Mouse (Mus musculus) MEL (cell line): ENCODE measurements at regions not wholly inside any gene's neighbourhood (a gene's known extent, or its start where the extent isn't known, plus 50 kb on each side); places are given as distances from the start of the nearest gene placed in this dataset.

ENCODE experiments used
- DNase-seq: peaks from one replicate; pipeline ENCODE4 v3.0.0; 2011; ENCODE audit warnings: low read depth, low spot score
- H3K27ac ChIP-seq: 2 replicates; pipeline ENCODE4 v1.5.1; 2012; ENCODE audit warnings: low read depth, mild to moderate bottlenecking, control low read depth, low read length, moderate library complexity; ENCODE audit not compliant: control insufficient read depth
- H3K27me3 ChIP-seq, 2 experiments: fragments of 150-350 bp in 1 of 2; sonication (generic) in 1 of 2; 2 replicates each; pipeline ENCODE4 v1.6.1; 2012; ENCODE audit warnings: low read length in 2 of 2, mild to moderate bottlenecking in 2 of 2, improper control_type of control experiment in 1 of 2, moderate library complexity in 1 of 2; ENCODE audit not compliant: insufficient read depth in 2 of 2, control insufficient read depth in 1 of 2
- H3K36me3 ChIP-seq, 2 experiments: 2 replicates each; pipeline ENCODE4 v1.6.1; 2012 to 2014; ENCODE audit warnings: low read length in 2 of 2, improper control_type of control experiment in 1 of 2, inconsistent platforms in 1 of 2, mild to moderate bottlenecking in 1 of 2; ENCODE audit not compliant: insufficient read depth in 2 of 2, control insufficient read depth in 1 of 2
- H3K4me1 ChIP-seq, 2 experiments: fragments of 150-350 bp in 1 of 2; sonication (generic) in 1 of 2; 2 replicates each; pipeline ENCODE4 v1.6.1; 2012; ENCODE audit warnings: low read length in 2 of 2, improper control_type of control experiment in 1 of 2, mild to moderate bottlenecking in 1 of 2; ENCODE audit not compliant: insufficient read depth in 2 of 2, control insufficient read depth in 1 of 2
- H3K4me3 ChIP-seq, 2 experiments: fragments of 150-350 bp in 1 of 2; sonication (generic) in 1 of 2; 2 replicates each; pipeline ENCODE4 v1.5.1; 2012; ENCODE audit warnings: low read depth in 2 of 2, low read length in 2 of 2, mild to moderate bottlenecking in 2 of 2, moderate library complexity in 2 of 2, control low read depth in 1 of 2, improper control_type of control experiment in 1 of 2; ENCODE audit not compliant: control insufficient read depth in 1 of 2, insufficient read depth in 1 of 2
- H3K79me2 ChIP-seq: 2 replicates; pipeline ENCODE4 v1.6.1; 2012; ENCODE audit warnings: mild to moderate bottlenecking, low read length, moderate library complexity; ENCODE audit not compliant: control insufficient read depth, poor library complexity, insufficient read depth
- H3K9ac ChIP-seq: 2 replicates; pipeline ENCODE4 v1.6.1; 2012; ENCODE audit warnings: low read depth, mild to moderate bottlenecking, control low read depth, low read length, moderate library complexity; ENCODE audit not compliant: control insufficient read depth, poor library complexity, severe bottlenecking
- H3K9me3 ChIP-seq: fragments of 150-350 bp; sonication (generic); replicated peaks from 2 replicates; pipeline ENCODE4 v1.6.1; 2012; ENCODE audit warnings: mild to moderate bottlenecking, low read length, improper control_type of control experiment, moderate library complexity; ENCODE audit not compliant: insufficient read depth
- BHLHE40 ChIP-seq: IDR thresholded peaks from 2 replicates; pipeline ENCODE4 v1.6.1; 2012; ENCODE audit warnings: low read depth, mild to moderate bottlenecking, inconsistent platforms, low read length, improper control_type of control experiment, borderline replicate concordance
- E2F4 ChIP-seq: IDR thresholded peaks from 2 replicates; pipeline ENCODE4 v1.6.1; 2011; ENCODE audit warnings: low read depth, low read length, improper control_type of control experiment, borderline replicate concordance
- ELF1 ChIP-seq: IDR thresholded peaks from 2 replicates; pipeline ENCODE4 v1.6.1; 2014; ENCODE audit warnings: low read depth, mild to moderate bottlenecking, inconsistent platforms, low read length, improper control_type of control experiment, moderate library complexity
- GABPA ChIP-seq: IDR thresholded peaks from 2 replicates; pipeline ENCODE4 v1.6.1; 2012; ENCODE audit warnings: low read depth, mild to moderate bottlenecking, inconsistent platforms, low read length, improper control_type of control experiment, moderate library complexity
- HCFC1 ChIP-seq: IDR thresholded peaks from 2 replicates; pipeline ENCODE4 v1.6.1; 2012; ENCODE audit warnings: low read depth, mild to moderate bottlenecking, inconsistent platforms, low read length, improper control_type of control experiment, moderate library complexity
- JUND ChIP-seq: IDR thresholded peaks from 2 replicates; pipeline ENCODE4 v1.6.1; 2011; ENCODE audit warnings: low read depth, mild to moderate bottlenecking, improper control_type of control experiment, low read length
- KAT2A ChIP-seq: conservative IDR thresholded peaks from 2 replicates; pipeline ENCODE4 v1.6.1; 2012; ENCODE audit warnings: low read depth, low read length, improper control_type of control experiment, inconsistent platforms
- MAFK ChIP-seq: IDR thresholded peaks from 2 replicates; pipeline ENCODE4 v1.6.1; 2011; ENCODE audit warnings: low read depth, mild to moderate bottlenecking, low read length, improper control_type of control experiment, borderline replicate concordance
- MAZ ChIP-seq: IDR thresholded peaks from 2 replicates; pipeline ENCODE4 v1.6.1; 2012; ENCODE audit warnings: low read depth, mild to moderate bottlenecking, inconsistent platforms, low read length, improper control_type of control experiment
- MEF2A ChIP-seq: IDR thresholded peaks from 2 replicates; pipeline ENCODE4 v1.6.1; 2014; ENCODE audit warnings: low read depth, mild to moderate bottlenecking, inconsistent platforms, low read length, improper control_type of control experiment; ENCODE audit not compliant: poor library complexity, insufficient replicate concordance, severe bottlenecking; ENCODE audit errors: extremely low read depth
- MYC ChIP-seq: IDR thresholded peaks from 2 replicates; pipeline ENCODE4 v1.6.1; 2011; ENCODE audit warnings: low read depth, mild to moderate bottlenecking, low read length, improper control_type of control experiment, moderate library complexity
- NELFE ChIP-seq: IDR thresholded peaks from 2 replicates; pipeline ENCODE4 v1.6.1; 2011; ENCODE audit warnings: low read depth, low read length, improper control_type of control experiment
- NRF1 ChIP-seq: IDR thresholded peaks from 2 replicates; pipeline ENCODE4 v1.6.1; 2014; ENCODE audit warnings: low read depth, mild to moderate bottlenecking, inconsistent platforms, low read length, improper control_type of control experiment, moderate library complexity; ENCODE audit not compliant: poor library complexity, insufficient read depth, severe bottlenecking
- POLR2AphosphoS2 ChIP-seq: IDR thresholded peaks from 2 replicates; pipeline ENCODE4 v1.6.1; 2011; ENCODE audit warnings: low read length, improper control_type of control experiment
- POLR2AphosphoS5 ChIP-seq: IDR thresholded peaks from 2 replicates; pipeline ENCODE4 v1.6.1; 2012; ENCODE audit warnings: low read depth, borderline replicate concordance, mild to moderate bottlenecking, inconsistent platforms, low read length, moderate library complexity, mixed read lengths
- TAL1 ChIP-seq: IDR thresholded peaks from 2 replicates; pipeline ENCODE4 v1.6.1; 2012; ENCODE audit warnings: mild to moderate bottlenecking, inconsistent platforms, low read length, moderate library complexity, mixed read lengths
- TCF12 ChIP-seq: IDR thresholded peaks from 2 replicates; pipeline ENCODE4 v1.6.1; 2014; ENCODE audit warnings: low read depth, mild to moderate bottlenecking, inconsistent platforms, low read length, improper control_type of control experiment, moderate library complexity
- UBTF ChIP-seq: IDR thresholded peaks from 2 replicates; pipeline ENCODE4 v1.6.1; 2012; ENCODE audit warnings: low read depth, mild to moderate bottlenecking, inconsistent platforms, low read length, improper control_type of control experiment, moderate library complexity, borderline replicate concordance; ENCODE audit not compliant: insufficient read depth
- USF2 ChIP-seq, 2 experiments: IDR thresholded peaks; 2 replicates each; pipeline ENCODE4 v1.6.1; 2011 to 2012; ENCODE audit warnings: improper control_type of control experiment in 2 of 2, low read length in 2 of 2, borderline replicate concordance in 1 of 2, inconsistent platforms in 1 of 2, low read depth in 1 of 2, mild to moderate bottlenecking in 1 of 2; ENCODE audit not compliant: insufficient read depth in 1 of 2
- ZC3H11A ChIP-seq: IDR thresholded peaks from 2 replicates; pipeline ENCODE4 v1.6.1; 2012; ENCODE audit warnings: low read depth, mild to moderate bottlenecking, inconsistent platforms, low read length, improper control_type of control experiment

GRCm38 (mm10) chr12:9304146-9304545 lies 265.8 kb upstream of the Osr1 start:
- DNase-seq, result no peak
- no peak for TF ChIP-seq E2F4
- no peak for TF ChIP-seq MEF2A
- TF ChIP-seq UBTF, result no peak
- no peak for TF ChIP-seq USF2 (IDR thresholded peaks at IDR 0.05; ENCODE audit: borderline replicate concordance in 1 of 2, insufficient read depth in 1 of 2, low read depth in 1 of 2, low read length in 2 of 2)
- no peak for TF ChIP-seq MYC
- no peak for TF ChIP-seq BHLHE40
- no peak for TF ChIP-seq POLR2AphosphoS5
- no peak for TF ChIP-seq TAL1
- TF ChIP-seq MAZ, result no peak
- no peak for TF ChIP-seq ELF1
- no peak for TF ChIP-seq HCFC1
- TF ChIP-seq NELFE, result no peak
- TF ChIP-seq ZC3H11A, result no peak
- no peak for TF ChIP-seq KAT2A
- TF ChIP-seq MAFK, result no peak
- TF ChIP-seq GABPA, result no peak
- no peak for TF ChIP-seq NRF1
- Histone ChIP-seq H3K9me3 (no peaks in the 10 kb centered on the region), H3K27ac (no peak overlapping the region), H3K36me3 (no peaks in the 10 kb centered on the region), H3K9ac (no peak overlapping the region), H3K79me2 (no peaks in the 10 kb centered on the region), H3K27me3 (no peaks in the 10 kb centered on the region), H3K4me1 (no peaks in the 10 kb centered on the region), H3K4me3 (no peak overlapping the region)

DNA sequence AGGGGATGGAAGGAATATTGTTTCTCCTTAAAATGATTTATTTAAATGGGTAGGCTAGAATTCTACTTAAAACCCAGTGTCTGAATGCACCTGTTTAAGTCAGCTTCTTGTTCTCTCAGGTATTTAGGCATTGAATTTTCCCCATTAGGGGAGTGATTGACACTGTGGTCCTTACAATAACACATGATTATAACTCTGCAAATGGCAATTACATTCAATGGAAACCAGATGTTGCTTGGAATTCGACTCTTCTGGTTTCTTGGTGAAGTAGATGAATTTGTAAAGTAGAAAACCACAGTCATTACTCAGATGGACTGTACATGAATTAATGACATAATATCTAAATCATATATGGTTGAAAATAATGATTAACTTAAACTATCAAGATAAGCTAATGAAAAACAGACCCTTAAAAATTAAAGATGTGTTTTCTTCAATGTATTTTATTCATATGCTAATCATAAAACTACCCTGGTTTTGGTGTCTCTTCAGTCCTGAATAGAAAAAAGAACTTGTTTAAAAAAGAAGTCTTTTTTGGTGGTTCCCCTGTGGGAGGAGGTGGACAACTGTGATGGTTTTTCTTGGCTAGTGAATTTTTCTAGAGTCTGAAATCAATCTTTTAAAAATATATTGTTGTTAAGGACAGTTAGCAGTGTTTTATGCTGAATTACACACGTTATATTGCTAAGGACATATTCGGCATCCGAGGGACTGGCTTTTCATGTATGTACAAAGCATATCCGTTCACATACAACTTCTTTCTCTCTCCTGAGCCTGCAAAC lies 231.8 kb upstream of the Osr1 start:
- H3K4me1 ChIP-seq, result no peaks in the 10 kb centered on the region

More for the DNA sequence above, 231.8 kb upstream of the Osr1 start:
- DNase-seq, result no peak
- H3K36me3 ChIP-seq, result no peaks in the 10 kb centered on the region
- no peaks in the 10 kb centered on the region for H3K27me3 ChIP-seq
- H3K9me3 ChIP-seq, result no peaks in the 10 kb centered on the region
- no peak overlapping the region for H3K27ac ChIP-seq
- no peak overlapping the region for H3K9ac ChIP-seq
- TF ChIP-seq JUND, result no peak
- no peak for TF ChIP-seq POLR2AphosphoS2
- TF ChIP-seq USF2 (IDR thresholded peaks at IDR 0.05; ENCODE audit: borderline replicate concordance in 1 of 2, insufficient read depth in 1 of 2, low read depth in 1 of 2, low read length in 2 of 2), result no peak
- TF ChIP-seq ZC3H11A, result no peak
- no peak for TF ChIP-seq HCFC1
- TF ChIP-seq TCF12, result no peak
- no peaks in the 10 kb centered on the region for H3K79me2 ChIP-seq
- no peak overlapping the region for H3K4me3 ChIP-seq
